Mouse (Mus musculus) ovary, postnatal 14 days (tissue): ENCODE measurements at regions not wholly inside any gene's neighbourhood (a gene's known extent, or its start where the extent isn't known, plus 50 kb on each side); places are given as distances from the start of the nearest gene placed in this dataset.

Experiments
- DNase-seq: peaks from one replicate; pipeline ENCODE4 v3.0.0; 2022; ENCODE audit warnings: low spot score

DNA sequence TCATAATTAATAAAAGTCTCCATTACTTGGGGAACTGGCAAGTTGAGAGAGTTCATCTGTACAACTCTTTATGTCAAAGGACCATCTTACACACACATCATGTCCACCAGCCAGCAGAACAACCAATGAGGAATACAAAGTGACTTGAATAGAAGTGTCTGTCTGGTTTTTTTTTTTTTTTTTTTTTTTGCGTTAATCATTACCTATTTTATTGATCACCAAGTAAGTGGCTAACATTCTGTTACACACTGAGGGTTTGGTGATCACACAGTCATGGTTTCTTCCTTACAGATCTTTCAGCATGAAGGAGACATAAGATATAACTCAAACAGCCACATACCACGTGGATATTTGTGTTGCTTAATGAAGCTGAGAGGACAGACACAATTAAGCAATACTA lies 147.6 kb upstream of the Adamts3 start:
- DNase-seq: no peak

DNA sequence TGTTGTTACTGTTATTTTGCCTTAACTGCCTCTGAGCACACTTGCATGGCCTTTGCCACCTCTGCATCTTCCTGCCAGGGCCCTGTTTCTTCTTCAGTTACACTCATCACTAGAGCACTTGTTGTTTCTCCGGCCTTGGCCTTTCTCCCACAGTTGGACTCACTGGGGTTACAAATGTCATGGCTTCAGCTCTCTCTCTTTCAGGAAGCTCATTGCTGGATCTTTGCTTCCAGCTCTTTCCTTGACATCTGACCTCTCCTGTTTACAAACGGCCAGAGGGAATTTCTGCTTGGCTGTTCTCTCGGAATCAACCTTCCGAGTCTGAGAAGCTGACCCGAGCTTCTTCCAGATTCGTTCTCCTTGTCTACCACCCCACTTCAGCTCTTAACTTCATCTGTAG lies 146.6 kb upstream of the Adamts3 start:
- DNase-seq: peak; percentile 7

DNA sequence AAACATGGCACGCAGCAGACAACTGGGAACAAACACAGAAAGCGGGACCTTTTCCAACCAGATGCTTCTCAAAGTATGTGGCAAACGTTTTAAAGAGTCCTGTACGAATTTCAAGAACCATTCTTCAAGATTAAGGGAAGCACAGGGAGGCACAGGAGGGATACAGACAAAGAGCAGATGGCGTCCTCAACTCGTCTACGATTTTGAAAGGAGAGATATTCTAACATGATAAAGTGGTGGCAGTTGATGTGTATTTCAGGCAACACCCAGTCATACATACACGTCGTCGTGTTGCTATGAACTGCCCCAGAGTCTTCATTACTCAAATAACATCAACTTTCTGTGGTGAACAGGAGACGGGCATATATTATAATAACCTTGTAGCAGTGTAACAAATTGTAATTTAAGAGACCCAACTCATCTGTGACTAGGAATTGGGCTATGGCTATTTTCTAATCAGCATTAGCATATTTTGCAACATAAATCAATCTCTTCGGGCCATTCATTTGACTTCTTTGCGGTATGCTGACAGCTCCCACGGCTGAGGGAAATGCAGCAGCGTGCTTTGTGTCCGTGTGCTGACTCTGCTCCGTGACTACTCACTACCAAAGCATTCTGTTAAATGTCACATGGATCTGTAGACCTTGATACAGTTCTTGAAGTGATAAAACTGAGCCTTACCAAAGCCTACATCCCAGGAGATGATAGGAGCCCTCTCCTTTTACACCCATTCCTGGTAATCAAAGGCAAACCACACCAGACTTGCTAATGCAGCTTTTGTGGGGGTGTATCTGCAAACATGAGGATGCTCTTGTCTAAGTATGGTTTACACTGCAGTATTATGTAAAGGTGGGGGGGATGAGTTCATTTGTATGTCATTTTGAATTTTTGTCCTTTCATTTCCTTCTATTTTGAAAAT lies 144.0 kb upstream of the Adamts3 start:
- DNase-seq: no peak

DNA sequence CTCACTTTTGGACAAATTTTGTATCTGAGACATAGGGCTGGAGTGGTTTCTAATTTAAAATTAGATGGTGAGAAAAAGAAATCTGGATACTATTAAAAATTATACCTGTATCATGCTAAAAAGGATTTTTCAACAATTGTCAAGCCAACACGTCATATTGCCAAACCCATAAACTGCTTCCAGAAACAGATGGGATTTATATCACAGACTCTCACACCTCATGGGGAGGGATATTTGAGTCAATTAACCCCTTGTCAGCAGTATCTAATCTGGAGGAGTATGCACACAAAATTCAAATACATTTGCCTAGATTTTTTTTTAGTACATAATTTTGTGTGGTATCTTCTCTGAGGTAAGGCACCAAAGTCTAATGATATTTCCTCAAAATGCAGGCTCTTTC lies 138.3 kb upstream of the Adamts3 start:
- DNase-seq: no peak

DNA sequence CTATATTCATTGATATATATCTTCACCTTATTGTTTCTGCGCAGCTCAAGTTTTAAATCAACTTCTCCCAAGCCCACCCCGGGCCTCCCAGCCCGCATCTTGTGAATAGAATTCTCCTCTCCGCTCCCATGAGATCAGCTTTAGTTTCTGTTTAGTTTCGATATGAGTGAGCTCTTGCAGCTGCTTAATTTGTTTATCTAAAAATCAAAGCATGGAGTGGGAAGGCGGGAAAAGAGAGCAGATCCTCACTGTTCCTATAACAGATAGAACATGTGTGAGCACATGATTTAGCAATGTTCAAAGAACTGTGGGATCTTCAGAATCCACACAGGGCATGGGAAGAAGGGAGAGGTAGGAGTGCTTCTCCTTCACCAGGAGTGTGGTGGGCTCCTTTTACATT lies 117.6 kb upstream of the Adamts3 start:
- no peak for DNase-seq

DNA sequence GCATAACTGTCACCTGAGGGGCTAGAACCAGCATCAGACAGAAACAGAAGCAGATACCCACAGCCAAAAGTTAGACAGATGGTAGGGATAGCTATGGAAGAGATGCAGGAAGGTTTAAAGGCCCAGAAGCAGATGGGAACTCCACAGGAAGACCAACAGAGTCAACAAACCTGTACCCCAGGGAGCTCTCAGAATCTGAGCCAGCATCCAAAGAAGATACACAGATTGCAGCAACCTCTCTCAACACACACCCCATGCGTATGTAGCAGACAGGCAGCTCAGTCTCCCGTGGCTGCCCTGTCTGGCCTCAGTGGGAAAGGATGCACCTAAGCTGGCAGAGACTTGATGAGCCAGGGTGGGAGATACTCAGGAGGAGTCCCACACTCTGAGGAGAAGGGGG lies 108.4 kb upstream of the Adamts3 start:
- DNase-seq: no peak

DNA sequence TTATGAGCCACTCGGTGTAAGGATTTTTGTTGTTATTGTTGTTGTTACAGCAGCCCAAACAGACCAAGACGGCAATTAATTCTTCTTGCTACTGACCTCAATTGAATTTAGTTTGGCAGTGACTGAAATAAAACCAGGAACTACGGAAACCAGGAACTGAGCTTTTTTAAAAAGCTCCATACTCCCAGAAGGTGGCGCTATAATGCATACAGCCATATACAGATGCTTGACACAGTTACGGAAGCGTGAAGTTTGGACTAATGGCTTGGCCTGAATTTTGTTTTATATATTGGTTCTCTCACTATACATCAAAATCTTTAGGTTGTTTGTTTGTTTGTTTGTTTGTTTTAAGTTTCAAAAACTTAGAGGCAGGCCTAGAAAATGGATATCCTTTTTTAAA lies 98.5 kb upstream of the Adamts3 start:
- DNase-seq: no peak

DNA sequence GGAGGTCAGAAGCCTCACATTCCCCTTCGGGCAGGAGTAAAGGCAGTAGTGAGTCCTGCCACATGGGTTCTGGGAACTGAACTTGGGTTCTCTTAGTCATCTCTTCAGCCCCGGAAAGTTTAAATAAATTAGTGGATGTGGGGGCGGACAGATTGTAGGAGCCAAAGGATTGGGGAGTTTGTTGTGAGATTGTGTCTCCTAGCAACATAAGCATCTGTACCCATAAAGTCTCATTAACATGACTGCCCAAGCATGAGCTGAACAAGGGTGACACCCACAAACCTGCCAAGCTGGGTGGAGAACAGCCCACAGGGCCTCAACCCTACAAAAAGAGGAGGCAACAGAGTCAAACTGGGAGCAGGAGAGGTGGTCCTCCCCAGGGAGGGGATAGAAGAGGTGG lies 97.1 kb upstream of the Adamts3 start:
- DNase-seq: no peak

DNA sequence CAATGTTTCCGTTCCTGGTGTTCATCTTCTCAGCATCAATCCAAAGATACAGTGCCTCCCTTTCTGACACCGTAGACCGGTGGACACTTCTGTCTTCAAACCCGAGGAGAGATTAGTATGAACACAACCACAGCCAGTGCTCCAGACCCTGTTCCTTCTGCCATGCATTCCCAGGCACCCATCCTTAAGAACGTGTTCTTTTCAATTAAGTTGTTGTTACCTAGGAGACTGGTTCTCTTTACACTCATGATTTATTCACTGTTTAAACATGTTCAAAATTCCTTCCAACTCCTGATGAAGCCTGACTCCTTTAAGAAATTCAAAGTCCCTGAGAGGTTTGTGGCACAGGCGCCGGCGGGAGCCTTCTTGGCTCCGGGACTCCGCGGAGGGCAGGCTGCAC lies 69.5 kb upstream of the Adamts3 start:
- DNase-seq: no peak

DNA sequence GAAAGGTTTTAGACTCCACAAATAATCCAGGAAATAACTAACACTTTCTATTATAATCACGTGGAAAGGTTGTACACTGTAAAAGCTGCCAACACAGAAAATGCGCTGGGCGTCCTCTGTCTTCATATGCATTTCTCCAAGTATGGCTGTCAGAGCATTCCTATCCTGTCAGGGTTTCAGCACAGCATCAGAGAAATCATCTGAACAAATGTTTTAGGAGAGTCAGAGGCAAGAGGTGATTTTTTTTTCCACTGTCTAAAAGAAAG lies 62.5 kb upstream of the Adamts3 start:
- no peak for DNase-seq

DNA sequence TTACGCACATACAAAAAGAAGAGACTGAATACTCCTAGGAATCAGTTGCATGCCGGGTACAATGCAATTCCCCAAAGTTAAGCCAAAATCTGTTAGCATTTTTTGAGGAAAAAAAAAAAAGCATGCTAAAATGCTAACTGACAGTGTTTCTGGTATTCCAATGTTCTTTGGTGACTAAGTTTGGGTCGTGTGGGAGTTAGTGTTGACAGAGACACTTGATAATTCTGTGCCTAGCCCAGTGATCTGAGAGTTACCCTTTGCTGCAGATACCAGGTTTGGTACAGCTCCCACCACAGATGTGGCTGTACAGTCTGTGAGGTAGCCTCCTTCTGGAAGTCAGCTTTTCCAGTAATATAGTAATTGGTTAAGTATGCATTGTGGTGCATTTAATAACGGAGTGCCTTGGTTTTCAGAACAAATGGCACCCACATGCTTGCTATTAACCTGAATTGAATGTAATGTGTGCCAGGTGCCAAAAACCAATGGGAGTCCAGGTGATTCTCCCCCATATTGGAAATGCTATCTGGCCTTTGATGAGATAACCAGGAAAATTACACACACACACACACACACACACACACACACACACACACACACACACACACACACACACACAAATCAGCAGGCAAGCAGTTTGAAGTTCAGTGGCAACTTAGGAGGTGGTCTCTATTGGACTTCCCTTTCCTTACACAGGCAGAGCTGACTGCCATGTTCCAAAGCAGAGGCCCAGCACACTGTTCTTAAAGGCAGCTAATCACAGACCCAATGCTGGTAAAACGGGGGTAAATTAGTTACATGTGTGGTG lies 61.9 kb upstream of the Adamts3 start:
- no peak for DNase-seq

DNA sequence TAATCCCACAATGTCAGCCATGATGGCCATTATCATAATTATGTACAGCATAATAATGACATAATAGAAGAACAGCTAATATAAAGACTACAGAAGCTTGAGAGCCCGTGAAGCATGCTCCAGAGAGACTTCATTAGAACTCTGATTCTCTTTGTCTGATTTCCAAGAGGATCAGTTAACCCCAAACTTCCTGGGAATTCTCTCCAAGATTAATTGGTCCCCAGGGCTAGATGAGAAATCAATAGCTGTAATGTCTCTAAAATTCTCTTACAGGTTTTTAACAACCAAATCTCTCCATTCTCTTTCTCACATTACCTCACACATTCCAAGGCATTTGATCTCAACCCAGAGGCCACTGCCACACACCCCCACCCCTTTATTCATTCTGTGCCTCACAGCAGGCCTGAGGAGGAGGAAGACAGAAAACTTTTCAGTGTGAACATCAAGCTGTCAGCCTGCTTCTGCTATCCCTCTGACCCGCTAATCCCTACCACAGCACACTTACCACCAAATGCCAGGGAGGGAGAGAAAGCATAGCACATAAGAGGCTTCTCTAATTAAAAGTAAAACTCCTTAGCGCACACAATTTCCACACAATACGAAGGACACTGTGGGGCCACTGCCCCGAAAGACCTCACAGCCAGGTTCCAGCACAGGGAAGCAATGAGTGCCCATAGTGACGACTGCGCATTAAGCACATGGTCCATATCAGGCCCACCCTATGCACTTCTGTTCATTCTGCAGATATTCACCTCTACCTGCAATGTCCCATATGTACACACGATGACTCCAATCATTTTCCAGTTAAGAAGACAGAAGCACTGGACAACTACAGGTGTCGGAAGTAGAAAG lies 60.4 kb upstream of the Adamts3 start:
- DNase-seq: no peak

DNA sequence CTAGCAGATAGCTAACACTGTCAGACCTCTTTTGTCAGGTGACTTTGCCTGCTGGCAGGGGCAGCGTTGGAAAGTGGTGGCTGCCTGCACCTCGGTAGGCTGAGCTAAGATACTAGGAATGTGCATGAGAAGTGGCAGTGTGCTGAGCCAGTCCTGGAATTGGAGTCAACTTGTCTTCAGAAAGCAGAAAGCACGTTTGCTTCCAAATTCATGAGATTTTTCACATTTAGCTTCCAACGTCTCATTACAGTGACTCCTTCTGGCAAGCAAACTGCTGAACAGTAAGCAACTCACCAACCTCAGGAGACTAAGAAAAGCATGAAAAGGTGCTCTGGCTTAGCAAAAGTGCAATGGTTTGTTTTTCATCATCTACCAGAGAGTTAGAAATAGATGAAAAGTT lies 59.1 kb upstream of the Adamts3 start:
- no peak for DNase-seq

DNA sequence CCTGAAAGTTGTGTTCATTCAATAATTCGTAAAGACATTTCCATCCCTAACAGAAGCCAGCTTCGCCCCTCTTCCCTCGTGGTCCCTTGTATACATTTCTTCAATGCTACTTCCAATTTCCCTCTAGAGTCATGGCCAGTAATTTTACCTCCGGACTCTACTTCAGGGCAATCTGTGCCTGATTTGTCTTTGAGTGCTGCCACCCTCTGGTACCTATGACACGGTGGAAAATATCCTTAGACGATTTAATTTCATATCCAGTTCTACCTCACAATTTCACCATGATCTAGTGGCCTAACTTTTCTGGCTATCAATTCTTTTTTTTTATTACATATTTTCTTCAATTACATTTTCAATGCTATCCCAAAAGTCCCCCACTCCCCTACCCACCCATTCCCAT lies 49.9 kb upstream of the Adamts3 start:
- DNase-seq: no peak
